Mouse (Mus musculus): ENCODE measurements around the gene Gm20388. TPM values are rescaled to one million over a fixed set of nuclear protein-coding genes. Genes with fewer than 3 reads are reported as not detected.
A peak's percentile ranks its signal among the peaks of the same experiment; 100 is the strongest.

Gene Gm20388
- polyA plus RNA-seq, 1 experiment from 2014 or later: 5.5 TPM

- 7% methylated on average over 9 of the region's 9 CpGs for WGBS
- no peak overlapping the region for H3K4me3 ChIP-seq
These were observed 1482.5 kb downstream of the Gm20388 start for GRCm38 (mm10) chr8:121393111-121393510.

GRCm38 (mm10) chr8:121394686-121395085 lies 1484.0 kb downstream of the Gm20388 start:
- Histone ChIP-seq H3K36me3 (no peaks in the 10 kb centered on the region), H3K9ac (no peak overlapping the region), H3K4me3 (no peak overlapping the region), H3K4me2 (no peak overlapping the region), H3K9me3 (no peaks in the 10 kb centered on the region), H3K4me1 (peaks cover 30% of the 10 kb centered on the region), H3K27ac (no peak overlapping the region), H3K27me3 (peaks cover 84% of the 10 kb centered on the region)
- 45% methylated on average over 5 of the region's 5 CpGs for WGBS
- no peak for ATAC-seq (ENCODE audit: borderline replicate concordance, extremely low read depth, low FRiP score, low TSS enrichment)

More at GRCm38 (mm10) chr8:121393111-121393510, 1482.5 kb downstream of the Gm20388 start:
- ATAC-seq (ENCODE audit: borderline replicate concordance, extremely low read depth, low FRiP score, low TSS enrichment): no peak
- H3K27me3 ChIP-seq: peaks cover 89% of the 10 kb centered on the region
- H3K9me3 ChIP-seq: no peaks in the 10 kb centered on the region
- no peaks in the 10 kb centered on the region for H3K36me3 ChIP-seq
- H3K4me2 ChIP-seq: no peak overlapping the region
- H3K9ac ChIP-seq: no peak overlapping the region
- H3K27ac ChIP-seq: no peak overlapping the region
- H3K4me1 ChIP-seq: peaks cover 30% of the 10 kb centered on the region

GRCm38 (mm10) chr8:121395316-121395715 lies 1484.7 kb downstream of the Gm20388 start:
- no peak for ATAC-seq (ENCODE audit: borderline replicate concordance, extremely low read depth, low FRiP score, low TSS enrichment)
- peaks cover 79% of the 10 kb centered on the region for H3K27me3 ChIP-seq
- no peak overlapping the region for H3K4me2 ChIP-seq
- no peak overlapping the region for H3K4me3 ChIP-seq
- H3K4me1 ChIP-seq: peaks cover 30% of the 10 kb centered on the region
- H3K27ac ChIP-seq: no peak overlapping the region
- 35% methylated on average over 11 of the region's 11 CpGs for WGBS
- H3K9ac ChIP-seq: no peak overlapping the region
- no peaks in the 10 kb centered on the region for H3K9me3 ChIP-seq
- H3K36me3 ChIP-seq: no peaks in the 10 kb centered on the region

GRCm38 (mm10) chr8:121396151-121396550 lies 1485.5 kb downstream of the Gm20388 start:
- H3K36me3 ChIP-seq: no peaks in the 10 kb centered on the region
- H3K27ac ChIP-seq: no peak overlapping the region
- no peak for ATAC-seq (ENCODE audit: borderline replicate concordance, extremely low read depth, low FRiP score, low TSS enrichment)
- no peak overlapping the region for H3K9ac ChIP-seq
- H3K4me1 ChIP-seq: peaks cover 24% of the 10 kb centered on the region
- H3K27me3 ChIP-seq: peaks cover 72% of the 10 kb centered on the region
- no peak overlapping the region for H3K4me3 ChIP-seq
- H3K4me2 ChIP-seq: no peak overlapping the region
- WGBS: 23% methylated on average over 11 of the region's 11 CpGs
- H3K9me3 ChIP-seq: no peaks in the 10 kb centered on the region

- Histone ChIP-seq H3K27ac (no peak overlapping the region), H3K4me3 (no peak overlapping the region), H3K4me2 (no peak overlapping the region), H3K4me1 (peaks cover 16% of the 10 kb centered on the region), H3K9ac (no peak overlapping the region), H3K9me3 (no peaks in the 10 kb centered on the region), H3K36me3 (no peaks in the 10 kb centered on the region), H3K27me3 (peaks cover 62% of the 10 kb centered on the region)
- 67% methylated on average over 10 of the region's 10 CpGs for WGBS
- ATAC-seq (ENCODE audit: borderline replicate concordance, extremely low read depth, low FRiP score, low TSS enrichment): no peak
These were observed 1486.6 kb downstream of the Gm20388 start for GRCm38 (mm10) chr8:121397201-121397698.

GRCm38 (mm10) chr8:121398081-121398480 lies 1487.4 kb downstream of the Gm20388 start:
- H3K27me3 ChIP-seq: peaks cover 56% of the 10 kb centered on the region
- H3K4me1 ChIP-seq: peaks cover 8% of the 10 kb centered on the region
- no peak overlapping the region for H3K9ac ChIP-seq
- WGBS: 44% methylated on average over 6 of the region's 6 CpGs
- H3K4me2 ChIP-seq: no peak overlapping the region
- H3K36me3 ChIP-seq: no peaks in the 10 kb centered on the region
- no peak overlapping the region for H3K27ac ChIP-seq
- H3K9me3 ChIP-seq: no peaks in the 10 kb centered on the region
- no peak for ATAC-seq (ENCODE audit: borderline replicate concordance, extremely low read depth, low FRiP score, low TSS enrichment)
- H3K4me3 ChIP-seq: no peak overlapping the region

GRCm38 (mm10) chr8:121398724-121399123 lies 1488.1 kb downstream of the Gm20388 start:
- no peak overlapping the region for H3K4me3 ChIP-seq
- peaks cover 8% of the 10 kb centered on the region for H3K4me1 ChIP-seq
- H3K9ac ChIP-seq: no peak overlapping the region
- peaks cover 50% of the 10 kb centered on the region for H3K27me3 ChIP-seq
- no peaks in the 10 kb centered on the region for H3K9me3 ChIP-seq
- H3K27ac ChIP-seq: no peak overlapping the region
- ATAC-seq (ENCODE audit: borderline replicate concordance, extremely low read depth, low FRiP score, low TSS enrichment): no peak
- H3K4me2 ChIP-seq: no peak overlapping the region
- H3K36me3 ChIP-seq: no peaks in the 10 kb centered on the region
- WGBS: 87% methylated on average over 20 of the region's 20 CpGs

GRCm38 (mm10) chr8:121399173-121399572 lies 1488.5 kb downstream of the Gm20388 start:
- no peaks in the 10 kb centered on the region for H3K9me3 ChIP-seq
- H3K36me3 ChIP-seq: no peaks in the 10 kb centered on the region
- no peak overlapping the region for H3K4me2 ChIP-seq
- peaks cover 8% of the 10 kb centered on the region for H3K4me1 ChIP-seq
- no peak overlapping the region for H3K4me3 ChIP-seq
- H3K27ac ChIP-seq: no peak overlapping the region
- peaks cover 46% of the 10 kb centered on the region for H3K27me3 ChIP-seq
- no peak overlapping the region for H3K9ac ChIP-seq
- WGBS: 38% methylated on average over 3 of the region's 3 CpGs
- no peak for ATAC-seq (ENCODE audit: borderline replicate concordance, extremely low read depth, low FRiP score, low TSS enrichment)

GRCm38 (mm10) chr8:121400581-121400980 lies 1489.9 kb downstream of the Gm20388 start:
- Histone ChIP-seq H3K4me2 (no peak overlapping the region), H3K36me3 (no peaks in the 10 kb centered on the region), H3K9ac (no peak overlapping the region), H3K4me1 (peaks cover 3% of the 10 kb centered on the region), H3K4me3 (no peak overlapping the region), H3K27ac (no peak overlapping the region), H3K27me3 (peaks cover 33% of the 10 kb centered on the region), H3K9me3 (no peaks in the 10 kb centered on the region)
- no peak for ATAC-seq (ENCODE audit: borderline replicate concordance, extremely low read depth, low FRiP score, low TSS enrichment)
- 25% methylated on average over 9 of the region's 9 CpGs for WGBS

- 82% methylated on average over 6 of the region's 6 CpGs for WGBS
- no peak for ATAC-seq (ENCODE audit: borderline replicate concordance, extremely low read depth, low FRiP score, low TSS enrichment)
- Histone ChIP-seq H3K9me3 (no peaks in the 10 kb centered on the region), H3K9ac (no peak overlapping the region), H3K27me3 (peaks cover 6% of the 10 kb centered on the region; the same call in 1 of the 2 replicates), H3K4me2 (no peak overlapping the region), H3K36me3 (no peaks in the 10 kb centered on the region), H3K4me1 (no peaks in the 10 kb centered on the region), H3K27ac (no peak overlapping the region), H3K4me3 (no peak overlapping the region)
These were observed 1493.2 kb downstream of the Gm20388 start for GRCm38 (mm10) chr8:121403821-121404220.

GRCm38 (mm10) chr8:121418081-121418480 lies 1507.4 kb downstream of the Gm20388 start:
- H3K9me3 ChIP-seq: no peaks in the 10 kb centered on the region
- 37% methylated on average over 6 of the region's 6 CpGs for WGBS
- ATAC-seq (ENCODE audit: borderline replicate concordance, extremely low read depth, low FRiP score, low TSS enrichment): no peak

GRCm38 (mm10) chr8:121419551-121419950 lies 1508.9 kb downstream of the Gm20388 start:
- H3K9me3 ChIP-seq: no peaks in the 10 kb centered on the region
- H3K36me3 ChIP-seq: no peaks in the 10 kb centered on the region
- no peak overlapping the region for H3K27ac ChIP-seq
- ATAC-seq (ENCODE audit: borderline replicate concordance, extremely low read depth, low FRiP score, low TSS enrichment): no peak
- WGBS: 86% methylated on average over 2 of the region's 2 CpGs
- H3K4me2 ChIP-seq: no peak overlapping the region
- peaks cover 8% of the 10 kb centered on the region; the same call in 1 of the 2 replicates for H3K4me1 ChIP-seq
- no peaks in the 10 kb centered on the region for H3K27me3 ChIP-seq
- H3K4me3 ChIP-seq: no peak overlapping the region
- H3K9ac ChIP-seq: no peak overlapping the region

More at GRCm38 (mm10) chr8:121418081-121418480, 1507.4 kb downstream of the Gm20388 start:
- H3K36me3 ChIP-seq: no peaks in the 10 kb centered on the region
- H3K27me3 ChIP-seq: no peaks in the 10 kb centered on the region
- no peak overlapping the region for H3K27ac ChIP-seq
- H3K4me2 ChIP-seq: no peak overlapping the region
- no peak overlapping the region for H3K4me3 ChIP-seq
- no peak overlapping the region for H3K9ac ChIP-seq
- H3K4me1 ChIP-seq: peaks cover 8% of the 10 kb centered on the region; the same call in 1 of the 2 replicates

- WGBS: 38% methylated on average over 5 of the region's 5 CpGs
- H3K27ac ChIP-seq: no peak overlapping the region
- H3K9me3 ChIP-seq: no peaks in the 10 kb centered on the region
- ATAC-seq (ENCODE audit: borderline replicate concordance, extremely low read depth, low FRiP score, low TSS enrichment): peak; percentile 75; the same call in 1 of the 2 replicates
- no peak overlapping the region for H3K9ac ChIP-seq
- H3K4me1 ChIP-seq: peaks cover 8% of the 10 kb centered on the region
- H3K4me2 ChIP-seq: no peak overlapping the region
- no peak overlapping the region for H3K4me3 ChIP-seq
- no peaks in the 10 kb centered on the region for H3K36me3 ChIP-seq
- H3K27me3 ChIP-seq: no peaks in the 10 kb centered on the region
These were observed 1510.4 kb downstream of the Gm20388 start for GRCm38 (mm10) chr8:121421009-121421408.

All from lung, embryonic 15.5 days (tissue).